Mouse (Mus musculus) small intestine, adult 2 months (tissue): Measurements from ENCODE around the gene Vamp5. TPM values are rescaled to one million over a fixed set of nuclear protein-coding genes. Genes with fewer than 3 reads are reported as not detected.

Experiments
- H3K27ac ChIP-seq: fragments of 200-500 bp; 2 replicates; pipeline ENCODE4 v1.5.1; 2012; ENCODE audit warnings: low read depth, low read length, control low read depth, inconsistent platforms; ENCODE audit not compliant: insufficient read depth
- H3K27me3 ChIP-seq: fragments of 200-500 bp; 2 replicates; pipeline ENCODE4 v1.6.1; 2012; ENCODE audit warnings: mild to moderate bottlenecking, moderate library complexity, low read length, inconsistent platforms; ENCODE audit not compliant: control insufficient read depth, insufficient read depth
- H3K36me3 ChIP-seq: fragments of 200-500 bp; 2 replicates; pipeline ENCODE4 v1.6.1; 2012; ENCODE audit warnings: mild to moderate bottlenecking, low read length, control low read depth, inconsistent platforms; ENCODE audit not compliant: control insufficient read depth, insufficient read depth
- H3K4me1 ChIP-seq: fragments of 200-500 bp; 2 replicates; pipeline ENCODE4 v1.6.1; 2012; ENCODE audit warnings: low read length, inconsistent platforms, mixed read lengths; ENCODE audit not compliant: control insufficient read depth, insufficient read depth, insufficient read length
- H3K4me3 ChIP-seq: fragments of 200-500 bp; 2 replicates; pipeline ENCODE4 v1.5.1; 2012; ENCODE audit warnings: low read depth, mild to moderate bottlenecking, control low read depth, inconsistent platforms, low read length, moderate library complexity
- CTCF ChIP-seq: fragments of 200-500 bp; IDR thresholded peaks from 2 replicates; pipeline ENCODE4 v1.5.1; 2012; ENCODE audit warnings: low read depth, mild to moderate bottlenecking, control low read depth, inconsistent platforms, low read length, moderate library complexity, mixed read lengths; ENCODE audit not compliant: insufficient replicate concordance, insufficient read length; ENCODE audit errors: extremely low read depth
- POLR2A ChIP-seq: fragments of 200-500 bp; IDR thresholded peaks from 2 replicates; pipeline ENCODE4 v1.6.1; 2012; ENCODE audit warnings: low read depth, mild to moderate bottlenecking, control low read depth, inconsistent platforms, low read length, moderate library complexity
- WGBS: fragments of 180-500 bp; shearing (Covaris S2); methylation state at CpG from one replicate; pipeline ENCODE4 v1.1.7; 2018; 5-methylcytosine and 5-hydroxymethylcytosine counted together
- polyA plus RNA-seq: library from polyadenylated mRNA; depleted of rRNA; stranded (reverse); fragments of >200 nt; gene quantifications from 2 replicates; pipeline ENCODE4 v1.2.3, GENCODE M21; 2012

Gene Vamp5
- polyA plus RNA-seq, 1 experiment: 19.8 TPM

- peaks cover 20% of the 10 kb centered on the region for H3K36me3 ChIP-seq
- H3K27ac ChIP-seq: no peak overlapping the region
- no peak overlapping the region for H3K4me3 ChIP-seq
- H3K4me1 ChIP-seq: peaks cover 19% of the 10 kb centered on the region
- no peaks in the 10 kb centered on the region for H3K27me3 ChIP-seq
- no peak for TF ChIP-seq CTCF
- TF ChIP-seq POLR2A: no peak
- WGBS: 77% methylated on average over 2 of the region's 2 CpGs
Observed at GRCm38 (mm10) chr6:72359343-72359742, 20.9 kb downstream of the Vamp5 start.

- H3K4me3 ChIP-seq: no peak overlapping the region
- H3K27me3 ChIP-seq: no peaks in the 10 kb centered on the region
- H3K36me3 ChIP-seq: peaks cover 20% of the 10 kb centered on the region
- no peak overlapping the region for H3K27ac ChIP-seq
- TF ChIP-seq POLR2A (no peak), CTCF (no peak)
- 75% methylated on average over 10 of the region's 10 CpGs for WGBS
- H3K4me1 ChIP-seq: peaks cover 26% of the 10 kb centered on the region
Observed at GRCm38 (mm10) chr6:72358086-72358764, 22.0 kb downstream of the Vamp5 start.

- WGBS: 39% methylated on average over 5 of the region's 5 CpGs
- no peaks in the 10 kb centered on the region for H3K27me3 ChIP-seq
- TF ChIP-seq POLR2A (no peak), CTCF (no peak)
- H3K36me3 ChIP-seq: peaks cover 20% of the 10 kb centered on the region
- H3K4me3 ChIP-seq: no peak overlapping the region
- H3K27ac ChIP-seq: no peak overlapping the region
- peaks cover 26% of the 10 kb centered on the region for H3K4me1 ChIP-seq
Observed at GRCm38 (mm10) chr6:72357164-72358079, 22.8 kb downstream of the Vamp5 start.

- TF ChIP-seq CTCF: no peak
- TF ChIP-seq POLR2A: no peak
- H3K27me3 ChIP-seq: no peaks in the 10 kb centered on the region
- WGBS: 54% methylated on average over 8 of the region's 8 CpGs
Observed at GRCm38 (mm10) chr6:72356001-72356532, 24.2 kb downstream of the Vamp5 start.

GRCm38 (mm10) chr6:72355066-72355911, 25.0 kb downstream of the Vamp5 start, which contains the start of gene Tmem150a:
Gene Tmem150a (plus strand): TSS chr6:72355447.
- no peaks in the 10 kb centered on the region for H3K27me3 ChIP-seq

More at GRCm38 (mm10) chr6:72356001-72356532, 24.2 kb downstream of the Vamp5 start:
- Histone ChIP-seq H3K4me1 (peaks cover 21% of the 10 kb centered on the region), H3K36me3 (peaks cover 21% of the 10 kb centered on the region), H3K4me3 (peak overlapping the region; percentile 86), H3K27ac (no peak overlapping the region)

GRCm38 (mm10) chr6:72354025-72354424, 26.2 kb downstream of the Vamp5 start:
- peaks cover 13% of the 10 kb centered on the region for H3K4me1 ChIP-seq
- peaks cover 28% of the 10 kb centered on the region for H3K36me3 ChIP-seq
- no peaks in the 10 kb centered on the region for H3K27me3 ChIP-seq
- TF ChIP-seq POLR2A (no peak), CTCF (no peak)
- H3K4me3 ChIP-seq: no peak overlapping the region
- H3K27ac ChIP-seq: peak overlapping the region; percentile 43; the same call in 1 of the 2 replicates
- 73% methylated on average over 1 of the region's 1 CpGs for WGBS

More at GRCm38 (mm10) chr6:72355066-72355911, 25.0 kb downstream of the Vamp5 start, which contains the start of gene Tmem150a:
- Histone ChIP-seq H3K27ac (peak within 1 kb of the TSS; percentile 52), H3K4me3 (peak within 1 kb of the TSS; percentile 86), H3K4me1 (peaks cover 15% of the 10 kb centered on the region), H3K36me3 (peaks cover 23% of the 10 kb centered on the region)
- TF ChIP-seq CTCF: no peak
- no peak for TF ChIP-seq POLR2A
- WGBS: under 1% methylated on average over 71 of the region's 71 CpGs
